Mouse (Mus musculus) megakaryocyte-erythroid progenitor cell, adult 5-6 weeks (primary cell): Measurements from ENCODE around the gene Ric8b. TPM values are rescaled to one million over a fixed set of nuclear protein-coding genes. Genes with fewer than 3 reads are reported as not detected.

ENCODE experiments used
- ATAC-seq: replicated peaks from 2 replicates; pipeline ENCODE4 v1.8.0; 2016; ENCODE audit warnings: mild to moderate bottlenecking, inconsistent platforms; ENCODE audit not compliant: severe bottlenecking, poor library complexity, low FRiP score, low TSS enrichment
- total RNA-seq, 2 experiments: library from RNA; stranded (forward) in 1 of 2; stranded (reverse) in 1 of 2; fragments of 200-1000, 215-1000 nt in 1 of 2; fragments of >200 nt in 1 of 2; fragmentation: Nextera tagmentation in 1 of 2; gene quantifications; 2 replicates each; pipeline ENCODE4 v1.2.3; 2014 to 2017

The Ric8b gene
- total RNA-seq, 2 experiments from 2014 or later = 10.4 to 13.7 TPM

DNA sequence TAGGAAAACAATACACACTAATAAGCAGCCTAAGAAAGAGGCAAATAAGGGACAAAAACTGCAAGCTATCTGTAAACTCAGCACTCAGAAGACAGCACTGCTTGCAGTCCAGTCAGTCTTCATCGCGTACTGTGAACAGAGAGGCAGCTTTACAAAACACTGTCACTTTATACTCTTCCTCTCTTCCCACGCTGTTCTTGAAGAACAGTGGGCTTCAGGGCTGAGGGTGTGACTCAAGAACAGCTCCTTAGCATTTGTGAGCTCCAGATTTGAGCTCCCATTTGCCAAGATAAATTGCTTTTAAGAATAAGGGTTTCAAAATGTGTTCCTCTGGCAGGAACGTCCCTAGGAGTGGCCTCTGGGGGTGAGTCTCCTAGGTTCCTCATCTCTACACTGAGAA lies 33.0 kb downstream of the Ric8b start:
- no peak for ATAC-seq

- no peak for ATAC-seq
Measured at GRCm38 (mm10) chr10:84954236-84954635, 36.8 kb downstream of the Ric8b start.

DNA sequence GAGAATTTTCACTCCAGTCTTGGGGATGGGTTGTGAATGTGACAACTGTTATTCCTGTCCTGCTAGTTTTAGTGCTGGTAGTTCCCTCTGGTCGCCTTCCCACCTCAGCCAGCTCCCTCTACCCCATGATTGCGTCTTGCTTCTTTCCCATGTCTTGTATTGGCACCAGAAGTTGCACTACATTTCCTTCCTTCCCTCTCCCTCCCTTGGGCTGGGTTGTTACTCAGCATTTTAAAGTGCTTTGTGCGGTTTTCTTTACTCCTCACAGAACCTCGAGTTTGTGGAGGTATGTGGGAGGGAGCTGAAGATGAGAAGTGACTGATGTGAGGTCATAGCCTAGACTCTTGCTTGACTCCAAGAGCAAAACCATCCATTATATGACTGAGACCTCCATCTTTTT lies 38.8 kb downstream of the Ric8b start:
- ATAC-seq = no peak

- ATAC-seq = no peak
Measured at GRCm38 (mm10) chr10:84958597-84958996, 41.2 kb downstream of the Ric8b start.

DNA sequence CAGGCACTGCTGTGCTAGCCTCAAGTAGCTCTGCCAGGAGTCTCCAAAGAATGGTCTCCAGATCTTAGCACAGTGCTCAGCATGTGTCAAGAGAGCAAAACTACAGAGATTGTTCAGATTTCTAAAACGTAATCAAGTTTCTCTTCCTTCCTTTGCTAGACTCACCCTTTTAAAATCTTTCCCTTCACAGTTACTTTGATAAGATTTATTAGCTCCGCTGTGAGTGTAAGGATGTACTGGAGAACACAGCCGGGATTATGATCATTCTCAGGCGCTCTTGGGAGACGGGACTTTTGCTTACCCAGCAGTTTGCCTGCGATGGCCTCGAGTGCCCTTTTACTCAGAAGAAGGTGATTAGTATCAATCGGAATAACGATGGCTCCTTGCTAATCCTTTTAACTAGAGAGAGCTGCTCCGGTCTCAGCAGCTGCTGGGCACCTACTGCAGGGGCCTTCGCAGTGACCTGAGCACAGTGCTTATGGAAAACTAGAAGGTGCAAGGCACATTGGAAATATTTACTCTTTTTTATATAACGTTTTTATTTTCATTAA lies 43.0 kb downstream of the Ric8b start:
- no peak for ATAC-seq

DNA sequence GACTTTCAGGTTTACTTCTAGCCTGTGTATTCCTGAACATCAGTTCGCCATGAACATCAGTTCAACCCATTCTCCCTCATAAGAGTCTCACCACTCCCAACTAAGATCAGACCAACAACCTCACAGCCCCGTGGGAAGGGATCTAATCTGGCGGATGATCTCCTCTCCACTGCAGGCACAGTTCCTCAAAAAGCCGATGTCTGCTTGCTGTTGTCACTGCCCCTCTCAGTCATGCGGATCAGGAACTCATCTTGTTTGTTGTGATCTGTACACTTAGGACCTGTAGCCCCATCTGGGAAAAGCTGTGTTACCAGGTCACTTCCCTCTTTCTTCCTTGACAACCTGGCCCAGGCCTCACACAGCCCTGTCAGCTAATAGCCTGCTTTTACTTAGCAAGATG lies 45.7 kb downstream of the Ric8b start:
- ATAC-seq = no peak

- ATAC-seq = no peak
Measured at GRCm38 (mm10) chr10:84963726-84964125, 46.3 kb downstream of the Ric8b start.

DNA sequence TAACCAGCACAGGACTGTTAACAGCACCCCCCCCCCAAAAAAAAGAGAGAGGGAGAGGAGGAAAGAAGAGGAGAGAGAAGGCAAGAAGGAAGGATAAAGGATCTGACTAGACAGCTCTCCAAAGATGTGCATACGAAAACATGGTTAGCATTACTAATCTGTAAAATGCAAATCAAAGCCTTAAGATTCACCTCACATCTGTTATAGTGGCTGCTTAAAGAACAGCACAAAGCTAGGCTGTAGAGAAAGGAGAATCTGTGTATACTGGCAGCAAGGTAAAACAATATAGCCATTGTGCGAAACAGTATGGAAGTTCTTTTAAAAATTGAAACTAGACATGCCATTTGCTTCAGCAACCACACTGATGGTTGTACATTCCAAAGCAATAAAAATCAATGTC lies 49.1 kb downstream of the Ric8b start:
- ATAC-seq = no peak

GRCm38 (mm10) chr10:84967645-84968044 lies 50.2 kb downstream of the Ric8b start:
- no peak for ATAC-seq

- peak; percentile 98 for ATAC-seq
Measured at GRCm38 (mm10) chr10:84968852-84969704, 51.7 kb downstream of the Ric8b start.

DNA sequence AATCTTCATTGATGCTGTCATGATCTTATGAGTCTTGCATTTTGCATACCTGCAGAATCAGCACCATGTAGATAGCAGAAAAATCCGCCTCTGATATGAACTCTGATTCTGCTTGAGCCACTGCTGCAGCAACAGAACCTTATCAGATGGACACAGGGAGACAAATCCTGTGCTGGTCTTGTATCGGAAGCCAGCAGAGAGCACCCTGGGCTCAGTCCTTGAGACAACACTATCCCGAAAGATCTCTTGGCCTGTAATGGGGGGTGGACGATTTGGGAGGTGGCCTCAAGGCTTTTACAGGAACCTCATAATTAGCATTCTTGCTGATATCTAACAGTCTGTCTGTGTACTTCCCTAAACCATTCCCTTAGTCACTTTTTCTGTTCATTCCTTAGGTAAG lies 57.8 kb downstream of the Ric8b start:
- ATAC-seq = peak; percentile 83

DNA sequence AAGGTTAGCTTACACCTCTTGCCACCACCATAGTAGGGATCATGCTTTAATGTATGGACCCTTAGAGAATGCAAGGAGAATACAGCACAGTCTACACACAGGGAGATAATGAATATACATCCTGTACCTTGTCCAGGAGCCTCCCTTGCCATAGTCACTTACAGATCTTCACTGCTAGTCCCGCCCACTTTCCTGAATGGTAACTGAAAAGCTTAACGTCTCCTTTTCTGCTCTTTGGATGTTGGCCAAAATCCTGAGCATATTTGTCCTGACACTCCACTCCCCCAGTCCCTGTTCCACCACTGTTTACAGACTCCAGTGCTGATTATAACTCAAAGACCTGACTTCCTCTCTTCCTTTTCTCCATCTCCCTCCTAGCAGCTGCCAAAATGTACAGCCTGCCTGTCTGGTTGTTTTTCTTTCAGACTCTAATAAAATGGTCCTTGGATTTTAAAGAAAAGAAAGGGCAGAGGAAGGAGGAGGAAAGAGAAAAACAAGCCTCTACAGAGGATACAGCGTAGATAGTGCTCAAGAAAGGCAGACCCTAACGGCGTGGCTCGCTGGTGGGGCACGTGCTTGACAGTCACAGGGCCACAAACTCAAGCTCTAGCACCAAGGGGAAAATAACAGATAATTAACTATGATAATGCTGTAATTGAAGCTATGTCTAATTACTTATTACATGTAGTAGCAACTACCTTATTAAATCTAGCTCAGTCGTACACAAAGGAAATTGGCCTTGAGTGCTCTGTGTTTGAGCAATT lies 59.4 kb downstream of the Ric8b start:
- ATAC-seq = no peak

DNA sequence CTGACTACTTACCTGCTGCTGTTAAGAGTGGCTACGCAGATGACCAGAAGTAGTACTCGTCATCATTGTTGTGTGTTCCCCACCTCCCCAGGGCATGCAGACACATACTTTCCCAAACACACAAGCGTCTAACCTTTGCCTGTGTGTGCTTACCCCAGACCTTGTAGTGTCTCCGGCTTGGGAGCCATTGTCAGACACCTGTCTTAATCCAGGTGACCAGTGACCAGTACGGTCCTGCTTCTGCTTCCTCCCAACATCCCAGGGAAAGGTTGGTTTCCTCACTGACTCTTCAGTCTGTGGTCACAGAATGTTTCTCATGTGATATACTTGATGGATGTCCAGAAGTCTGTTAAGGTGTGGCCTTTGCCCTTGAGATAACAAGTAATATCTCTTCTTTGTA lies 62.9 kb downstream of the Ric8b start:
- no peak for ATAC-seq

GRCm38 (mm10) chr10:84981441-84981840 lies 64.0 kb downstream of the Ric8b start:
- no peak for ATAC-seq

GRCm38 (mm10) chr10:84982675-84983074 lies 65.3 kb downstream of the Ric8b start:
- ATAC-seq = no peak

DNA sequence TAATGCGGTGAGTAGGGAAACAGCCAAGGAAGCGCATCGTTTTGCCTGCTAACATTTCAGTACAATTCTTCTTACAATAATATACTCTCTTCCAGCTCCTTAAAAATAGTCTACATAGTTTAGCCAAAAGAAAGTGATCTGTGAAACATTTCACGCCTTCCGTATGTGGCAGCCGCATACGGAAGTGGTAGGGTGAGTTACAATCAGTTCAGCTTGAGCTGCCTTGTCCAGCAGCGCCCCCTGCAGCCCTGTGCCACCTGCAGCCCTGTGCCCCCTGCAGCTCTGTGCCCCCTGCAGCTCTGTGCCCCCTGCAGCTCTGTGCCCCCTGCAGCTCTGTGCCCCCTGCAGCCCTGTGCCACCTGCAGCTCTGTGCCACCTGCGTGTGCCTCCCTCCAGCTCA lies 68.5 kb downstream of the Ric8b start:
- ATAC-seq = 0 out of 2 replicates have a peak, but pooled peaks have one; percentile 60

DNA sequence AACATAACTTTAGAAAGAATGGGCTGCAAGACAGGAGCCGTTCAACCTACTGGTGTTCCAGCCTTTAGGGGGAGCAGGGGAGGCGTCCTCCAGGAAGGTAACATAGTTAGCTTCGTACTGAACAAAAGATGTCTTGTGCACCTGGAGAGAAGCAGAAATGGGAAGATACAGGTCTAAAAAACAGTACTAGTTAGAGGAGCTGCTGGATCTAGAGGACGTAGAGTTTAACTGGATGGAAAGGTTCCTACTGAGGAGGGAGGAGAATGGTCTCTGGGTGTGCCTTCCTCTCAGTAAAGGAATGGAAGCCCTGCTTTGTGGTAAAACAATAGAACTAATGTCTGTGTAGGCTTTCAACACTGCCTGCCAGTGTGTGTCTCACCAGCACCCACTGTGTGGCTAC lies 70.2 kb downstream of the Ric8b start:
- no peak for ATAC-seq

DNA sequence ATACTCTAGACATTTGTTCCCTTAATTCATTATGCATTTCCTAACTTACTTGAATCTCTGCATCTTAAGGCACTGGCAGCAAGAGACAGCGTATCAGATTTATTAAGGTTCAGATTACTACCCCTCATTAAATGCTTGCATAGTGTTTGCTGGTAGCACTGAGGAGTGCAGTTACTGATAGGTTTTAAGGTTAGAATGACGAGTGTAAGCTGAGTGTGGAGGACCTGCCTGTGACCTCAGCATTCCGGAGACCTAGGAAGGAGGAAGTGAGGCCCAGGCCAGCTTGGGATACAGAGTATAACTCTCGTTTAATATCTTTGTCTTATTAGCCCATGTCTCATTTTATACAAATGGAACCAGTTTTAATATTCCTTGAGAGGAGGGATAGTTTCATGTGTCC lies 71.2 kb downstream of the Ric8b start:
- ATAC-seq = no peak

DNA sequence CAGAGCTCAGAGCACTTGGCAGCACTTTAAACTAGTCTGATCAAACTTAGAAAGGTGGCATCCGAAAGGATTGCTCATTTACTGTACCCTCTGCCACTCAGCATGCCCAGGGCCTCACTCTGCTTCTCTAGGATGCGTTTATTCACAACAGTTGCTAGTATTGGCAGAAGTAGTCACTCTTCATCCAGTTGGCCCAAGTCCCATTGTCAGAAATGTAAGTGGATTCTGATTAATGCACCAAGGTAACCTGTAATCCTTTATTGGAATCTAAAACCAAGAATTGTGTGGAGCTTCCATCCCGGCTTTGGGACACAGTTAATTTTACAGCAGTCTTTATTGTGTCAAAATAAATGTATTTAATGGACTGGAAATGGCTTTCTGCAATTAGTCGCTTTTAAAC lies 76.9 kb downstream of the Ric8b start:
- no peak for ATAC-seq

GRCm38 (mm10) chr10:84994971-84995370 lies 77.6 kb downstream of the Ric8b start:
- no peak for ATAC-seq

DNA sequence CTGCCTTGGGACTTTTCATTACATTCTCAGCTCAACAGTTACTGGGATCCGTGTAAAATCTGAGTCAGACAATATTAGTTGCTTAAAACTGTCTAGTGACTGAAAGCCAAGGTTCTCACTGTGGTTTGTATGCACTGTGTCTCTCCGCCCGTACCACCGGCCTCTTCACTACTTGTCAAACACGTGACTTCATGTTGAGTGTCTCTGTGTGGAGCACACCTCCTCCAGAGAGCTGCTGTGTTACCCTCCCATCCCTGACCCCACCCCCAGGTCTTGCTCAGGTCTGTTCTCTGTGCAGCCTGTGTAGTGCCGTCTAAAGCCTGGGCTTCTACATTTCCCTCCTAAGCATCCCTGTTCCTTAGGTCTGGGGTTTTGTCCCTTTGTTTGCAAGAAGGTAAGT lies 79.0 kb downstream of the Ric8b start:
- no peak for ATAC-seq
